Mouse (Mus musculus): ENCODE data around the gene Map1a. TPM values are rescaled to one million over a fixed set of nuclear protein-coding genes. Genes with fewer than 3 reads are reported as not detected.

Map1a gene
- 2.8 and 6.2 TPM in 2 replicates for polyA plus RNA-seq (2015; fragmentation: Nextera tagmentation; extraction: Ambion mirVana)

GRCm38 (mm10) chr2:121288901-121289729, at the start of gene Map1a:
TSS of gene Map1a (plus strand) at chr2:121289600.

GRCm38 (mm10) chr2:121271236-121271927, 18.0 kb upstream of the Map1a start, which contains the start of gene Trp53bp1:
TSS of gene Trp53bp1 (minus strand) at chr2:121271407.

GRCm38 (mm10) chr2:121354820-121355592, 65.6 kb downstream of the Map1a start, which contains the start of gene Ppip5k1:
TSS of gene Ppip5k1 (minus strand) at chr2:121355396.

GRCm38 (mm10) chr2:121357494-121357893, 68.1 kb downstream of the Map1a start, which contains the start of gene Ckmt1:
TSS of gene Ckmt1 (plus strand) at chr2:121357714.

Other genes starting within 250 kb of the Map1a start
- gene Tgm5, start 203.8 kb upstream of the Map1a start, polyA plus RNA-seq (2015; fragmentation: Nextera tagmentation; extraction: Ambion mirVana) = 0.59 and 0.87 TPM in 2 replicates
- gene Tgm7, start 179.8 kb upstream of the Map1a start, polyA plus RNA-seq (2015; fragmentation: Nextera tagmentation; extraction: Ambion mirVana) = not detected in 2 replicates
- 10.5 and 15.7 TPM in 2 replicates for gene Adal, start 149.2 kb upstream of the Map1a start, polyA plus RNA-seq (2015; fragmentation: Nextera tagmentation; extraction: Ambion mirVana)
- gene Lcmt2, start 148.9 kb upstream of the Map1a start, polyA plus RNA-seq (2015; fragmentation: Nextera tagmentation; extraction: Ambion mirVana) = 10.3 and 14.8 TPM in 2 replicates
- gene Tubgcp4, start 118.9 kb upstream of the Map1a start, polyA plus RNA-seq (2015; fragmentation: Nextera tagmentation; extraction: Ambion mirVana) = 16.6 and 29.5 TPM in 2 replicates
- gene Zscan29, start 118.5 kb upstream of the Map1a start, polyA plus RNA-seq (2015; fragmentation: Nextera tagmentation; extraction: Ambion mirVana) = 6.4 and 9.1 TPM in 2 replicates
- 20.4 and 25.4 TPM in 2 replicates for gene Trp53bp1, start 18.2 kb upstream of the Map1a start, polyA plus RNA-seq (2015; fragmentation: Nextera tagmentation; extraction: Ambion mirVana)
- 9.3 and 11.4 TPM in 2 replicates for gene Ppip5k1, start 65.8 kb downstream of the Map1a start, polyA plus RNA-seq (2015; fragmentation: Nextera tagmentation; extraction: Ambion mirVana)
- gene Ckmt1, start 68.1 kb downstream of the Map1a start, polyA plus RNA-seq (2015; fragmentation: Nextera tagmentation; extraction: Ambion mirVana) = 6.4 and 19.6 TPM in 2 replicates
- gene Strc, start 97.6 kb downstream of the Map1a start, polyA plus RNA-seq (2015; fragmentation: Nextera tagmentation; extraction: Ambion mirVana) = not detected in 2 replicates
- gene Pdia3, start 124.2 kb downstream of the Map1a start, polyA plus RNA-seq (2015; fragmentation: Nextera tagmentation; extraction: Ambion mirVana) = 392 and 541 TPM in 2 replicates
- 1.6 and 3.3 TPM in 2 replicates for gene Catsper2, start 124.2 kb downstream of the Map1a start, polyA plus RNA-seq (2015; fragmentation: Nextera tagmentation; extraction: Ambion mirVana)
- gene Ell3, start 154.7 kb downstream of the Map1a start, polyA plus RNA-seq (2015; fragmentation: Nextera tagmentation; extraction: Ambion mirVana) = 0.43 and 1.2 TPM in 2 replicates
- 441 and 474 TPM in 2 replicates for gene Serf2, start 159.6 kb downstream of the Map1a start, polyA plus RNA-seq (2015; fragmentation: Nextera tagmentation; extraction: Ambion mirVana)
- 102 and 125 TPM in 2 replicates for gene Hypk, start 163.7 kb downstream of the Map1a start, polyA plus RNA-seq (2015; fragmentation: Nextera tagmentation; extraction: Ambion mirVana)
- gene Serinc4, start 167.2 kb downstream of the Map1a start, polyA plus RNA-seq (2015; fragmentation: Nextera tagmentation; extraction: Ambion mirVana) = 0.17 and 0.38 TPM in 2 replicates
- 45.3 and 47.8 TPM in 2 replicates for gene Mfap1b, start 184.5 kb downstream of the Map1a start, polyA plus RNA-seq (2015; fragmentation: Nextera tagmentation; extraction: Ambion mirVana)
- 13.8 and 16.9 TPM in 2 replicates for gene Mfap1a, start 217.1 kb downstream of the Map1a start, polyA plus RNA-seq (2015; fragmentation: Nextera tagmentation; extraction: Ambion mirVana)
- 2.9 and 5.0 TPM in 2 replicates for gene Wdr76, start 217.1 kb downstream of the Map1a start, polyA plus RNA-seq (2015; fragmentation: Nextera tagmentation; extraction: Ambion mirVana)

Measured in adrenal gland, postnatal 0 days (tissue).